Mouse (Mus musculus): ENCODE measurements around the gene Spsb4.
"Not testable (repeated sequence)": the region's sequence is repeated elsewhere in the genome, so short reads cannot be mapped to it uniquely, and the experiment has no call there.

Gene Spsb4

DNA sequence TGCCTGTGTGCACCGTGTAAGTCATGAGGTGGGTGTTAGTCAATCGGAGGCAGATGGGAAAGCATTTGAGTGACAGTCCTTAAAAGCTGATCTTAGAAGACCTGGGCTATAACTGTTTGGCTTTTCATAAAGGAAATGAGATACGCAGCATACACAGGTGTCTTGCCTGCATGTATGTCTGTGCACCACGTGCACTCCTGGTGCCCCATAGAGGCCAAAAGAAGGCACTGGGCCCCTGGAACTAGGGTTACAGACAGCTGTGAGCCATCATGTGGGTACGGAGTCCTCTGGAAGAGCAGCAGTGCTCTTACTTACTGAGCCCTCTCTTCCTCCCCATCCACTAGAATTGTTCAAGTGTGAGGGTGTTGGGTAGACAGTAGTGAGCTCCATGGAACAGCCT lies 70.1 kb downstream of the Spsb4 start:
- no peak for DNase-seq

- no peak for DNase-seq
Observed at GRCm38 (mm10) chr9:96947171-96947570, 71.5 kb downstream of the Spsb4 start.

- DNase-seq = no peak
Observed at GRCm38 (mm10) chr9:96944517-96944916, 74.1 kb downstream of the Spsb4 start.

DNA sequence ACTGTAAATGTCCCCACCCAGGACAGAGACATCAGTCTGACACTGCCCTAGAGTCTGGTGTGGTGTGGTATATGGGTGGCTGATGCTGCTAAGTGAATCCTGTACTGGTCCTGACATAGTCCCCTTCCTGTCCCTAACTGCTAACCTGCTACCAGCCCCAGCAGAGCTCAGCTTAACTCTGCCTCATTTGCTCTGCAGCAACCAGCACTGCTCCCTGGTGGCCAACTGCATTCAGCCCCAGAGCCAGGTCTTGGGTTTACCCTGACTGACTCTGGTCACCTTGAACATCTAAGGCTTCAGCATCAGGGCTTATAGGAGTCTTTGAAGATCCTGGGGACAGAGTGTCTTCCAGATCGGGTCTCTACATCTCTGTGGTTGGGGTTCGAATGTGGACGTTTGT lies 75.7 kb downstream of the Spsb4 start:
- no peak for DNase-seq

GRCm38 (mm10) chr9:96938887-96939286 lies 79.8 kb downstream of the Spsb4 start:
- DNase-seq = no peak

DNA sequence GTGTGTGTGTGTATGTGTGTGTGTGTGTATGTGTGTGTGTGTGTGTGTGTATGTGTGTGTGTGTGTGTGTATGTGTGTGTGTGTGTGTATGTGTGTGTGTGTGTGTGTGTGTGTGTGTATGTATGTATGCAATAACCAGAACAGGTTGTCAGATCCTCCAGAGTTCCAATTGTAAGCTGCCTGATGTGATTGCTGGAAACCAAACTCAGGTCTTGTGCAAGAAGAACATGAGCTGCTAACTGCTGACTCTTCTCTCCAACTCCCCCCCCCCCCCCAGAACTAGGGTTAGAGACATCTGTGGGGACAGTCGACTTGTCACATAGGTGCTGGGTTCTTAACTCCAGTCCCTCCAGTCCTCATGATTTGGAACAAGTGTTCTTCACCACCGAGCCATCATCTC lies 82.2 kb downstream of the Spsb4 start:
- DNase-seq = not testable (repeated sequence)

- DNase-seq = no peak
Observed at GRCm38 (mm10) chr9:96935556-96936300, 82.9 kb downstream of the Spsb4 start.

GRCm38 (mm10) chr9:96934816-96935215 lies 83.8 kb downstream of the Spsb4 start:
- no peak for DNase-seq

DNA sequence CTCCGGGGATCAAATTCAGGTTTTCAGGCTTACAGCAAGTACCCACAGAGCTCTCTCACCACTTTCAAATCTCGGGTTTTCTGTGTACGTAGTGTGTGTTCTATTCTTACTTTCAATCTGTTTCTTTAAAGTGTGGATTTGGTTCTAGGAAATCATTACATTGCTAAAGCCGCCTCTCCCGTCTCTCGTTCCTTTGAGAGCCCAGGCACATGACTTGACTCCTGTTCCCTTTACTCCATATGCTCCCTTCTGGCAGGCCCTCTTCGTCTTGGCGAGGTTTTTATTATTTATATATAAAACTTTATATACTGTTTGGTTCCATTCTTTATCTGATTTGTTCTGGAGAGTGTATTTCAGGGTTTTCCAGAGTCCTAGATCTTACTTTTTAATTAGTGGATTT lies 85.9 kb downstream of the Spsb4 start:
- no peak for DNase-seq

DNA sequence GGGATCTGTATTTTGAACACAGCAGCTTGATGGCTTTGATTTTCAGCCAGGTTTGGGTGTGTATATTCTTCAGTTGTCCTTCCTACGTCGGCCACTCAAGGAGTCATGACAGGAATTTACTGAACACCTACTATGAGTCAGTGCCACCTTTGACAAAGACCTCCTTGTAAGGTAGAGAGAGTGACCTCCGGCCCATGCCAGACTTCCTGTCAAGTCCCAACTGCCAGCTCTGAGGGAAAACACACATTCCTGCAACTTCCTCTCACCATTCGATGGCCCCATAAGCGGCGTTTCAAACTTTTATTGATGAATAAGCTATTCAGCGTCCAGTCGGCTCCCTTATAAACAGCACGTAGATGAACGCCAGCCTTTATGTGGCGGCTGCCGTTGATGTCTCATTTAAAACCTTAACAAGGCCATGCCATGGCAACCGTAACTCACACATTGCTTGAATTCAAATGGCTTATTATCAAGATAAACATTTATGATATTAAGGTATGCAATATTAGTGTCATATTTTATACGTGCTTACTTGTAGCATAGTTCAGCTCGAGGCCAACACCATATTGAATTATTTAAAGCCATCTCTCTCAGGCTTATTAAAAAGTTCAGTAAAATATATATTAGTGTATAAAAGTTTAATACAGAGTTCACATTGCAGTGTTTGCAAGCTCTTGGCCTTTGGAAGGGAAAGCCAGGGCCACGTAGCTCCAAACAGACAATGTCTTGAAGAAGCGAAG lies 94.9 kb downstream of the Spsb4 start:
- no peak for DNase-seq

DNA sequence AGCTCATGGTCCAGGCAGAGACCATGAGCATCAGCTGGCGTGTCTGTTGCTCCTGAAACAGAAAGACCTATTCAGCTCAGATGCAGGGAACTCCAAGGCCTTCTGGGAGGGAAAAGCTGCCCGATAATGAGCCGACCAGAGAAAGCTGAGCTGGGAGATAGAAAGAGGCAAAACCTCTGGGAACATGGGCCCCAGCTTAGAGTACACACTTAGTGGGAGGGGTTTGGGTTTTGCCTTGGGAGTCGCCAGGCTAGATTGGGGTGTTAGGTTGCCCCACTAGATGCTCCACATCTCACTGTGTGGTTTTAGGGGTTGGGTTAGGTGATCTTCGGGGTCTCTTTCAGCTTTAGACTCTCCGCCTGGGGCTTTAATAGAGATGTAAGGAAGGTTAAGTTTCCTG lies 95.5 kb downstream of the Spsb4 start:
- no peak for DNase-seq

DNA sequence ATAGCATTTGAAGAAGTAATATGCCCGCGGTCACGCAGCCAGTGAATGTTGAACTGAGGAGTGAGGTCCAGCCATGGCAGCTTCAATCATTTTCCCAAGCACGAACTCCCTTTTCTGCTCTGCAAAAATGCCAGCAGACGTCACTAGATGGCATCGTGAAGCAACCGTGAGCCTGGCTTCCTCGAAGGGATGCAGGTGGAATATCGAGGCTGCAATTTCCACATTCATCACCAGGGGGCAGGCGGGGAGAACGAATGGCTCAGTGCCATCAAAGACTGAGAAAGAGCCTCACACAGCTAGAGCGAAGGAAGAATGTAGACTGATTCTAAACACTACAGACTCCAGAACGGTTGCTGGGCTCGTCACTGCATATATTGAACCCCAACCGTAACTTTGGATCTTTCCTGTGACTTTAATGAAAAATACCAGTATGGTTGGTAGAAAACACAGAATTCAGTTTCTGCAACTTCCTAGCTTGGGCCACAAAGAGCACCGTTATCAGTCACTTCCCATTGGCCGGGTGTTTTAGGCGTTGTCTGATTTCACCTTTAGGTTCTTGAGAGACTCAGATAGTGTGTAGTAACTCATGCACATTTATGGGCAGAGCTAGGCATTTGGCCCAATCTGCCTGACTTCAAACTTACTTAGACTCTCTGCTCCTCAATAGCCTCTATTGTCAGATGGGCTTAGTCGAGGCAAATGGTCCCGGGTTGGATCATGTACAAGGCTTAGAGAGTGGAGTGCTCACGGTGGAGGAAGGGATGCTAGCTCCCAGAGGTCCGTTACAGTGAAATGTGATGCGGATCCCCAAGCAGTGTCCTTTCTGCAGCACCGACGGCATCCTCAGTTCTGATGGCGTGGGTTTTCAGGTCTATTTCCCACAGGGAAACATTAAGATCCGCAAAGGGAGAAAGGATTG lies 101.8 kb downstream of the Spsb4 start:
- peak; percentile 89 to 90 for DNase-seq

DNA sequence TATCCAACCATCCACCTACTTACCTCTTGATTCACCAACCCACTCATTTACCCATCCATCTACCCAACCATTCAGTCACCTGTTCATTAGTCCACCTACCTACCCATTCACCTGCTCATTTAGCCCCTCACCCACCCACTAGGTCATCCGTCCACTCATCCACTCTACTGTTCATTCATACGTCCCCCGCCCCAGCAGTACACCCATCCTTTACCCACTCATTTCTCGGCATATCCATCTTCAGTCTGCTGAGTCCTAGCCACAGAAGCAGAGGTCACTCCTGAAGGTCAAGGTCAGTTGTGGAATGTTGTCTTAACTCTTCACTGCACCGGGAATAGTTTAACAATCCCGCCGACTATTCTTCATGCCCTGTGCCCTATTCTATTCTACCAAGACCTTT lies 102.6 kb downstream of the Spsb4 start:
- DNase-seq = no peak

DNA sequence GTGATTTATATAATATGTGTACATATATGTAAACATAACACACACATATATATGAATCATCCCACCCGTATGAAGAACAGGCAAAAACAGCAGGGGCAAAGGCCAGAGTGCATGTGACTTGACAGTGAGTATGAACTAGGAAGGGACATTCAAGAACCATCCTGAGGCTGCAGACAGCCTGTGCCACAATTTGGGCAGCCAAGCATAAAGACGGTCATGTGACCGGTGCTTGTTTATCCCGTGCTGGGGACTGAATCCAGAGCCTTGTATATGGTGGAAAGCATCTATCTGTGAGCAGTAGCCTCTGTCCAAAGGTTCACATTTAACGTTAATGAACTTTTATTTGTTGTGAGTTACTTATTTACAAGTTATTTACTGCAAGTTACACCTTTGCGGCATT lies 103.8 kb downstream of the Spsb4 start:
- no peak for DNase-seq

DNA sequence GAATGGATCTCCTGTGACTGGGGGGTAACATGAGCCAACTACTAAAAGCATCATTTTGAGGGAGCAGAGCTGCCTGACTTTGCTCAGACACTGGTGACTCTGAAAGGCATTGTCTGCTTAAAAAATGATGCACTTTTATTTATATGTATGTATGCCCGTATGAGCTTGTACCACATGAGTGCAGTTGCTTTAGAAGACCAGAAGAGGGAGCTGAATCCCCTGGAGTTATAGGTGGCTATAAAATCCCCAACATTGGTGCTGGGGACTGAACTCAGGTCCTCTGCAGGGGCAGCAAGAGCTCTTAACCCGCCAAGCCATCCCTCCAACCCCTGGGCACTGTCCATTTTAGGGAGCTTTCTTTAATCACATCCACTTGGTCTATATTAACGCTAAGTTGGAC lies 104.6 kb downstream of the Spsb4 start:
- DNase-seq = no peak

- no peak for DNase-seq
Observed at GRCm38 (mm10) chr9:96909503-96909902, 109.1 kb downstream of the Spsb4 start.

DNA sequence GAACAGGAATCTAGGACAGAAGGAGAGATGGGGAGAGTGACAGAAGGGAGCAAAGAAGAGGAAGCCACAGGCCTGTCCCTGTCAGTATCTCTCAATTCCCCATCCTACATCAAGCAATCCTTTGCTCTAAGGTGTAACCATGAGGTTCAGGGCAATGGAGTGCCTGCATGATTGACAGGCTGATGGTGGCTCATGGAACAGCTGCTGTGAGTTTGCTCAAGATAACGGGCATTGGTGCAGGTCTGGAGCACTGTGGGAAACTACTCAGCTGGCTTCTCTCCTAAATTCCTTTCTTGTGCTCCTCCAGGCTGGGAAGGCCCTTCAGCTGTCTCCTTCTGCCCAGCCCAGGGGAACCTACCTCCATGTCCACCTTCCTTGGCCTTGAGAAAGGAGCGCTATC lies 109.9 kb downstream of the Spsb4 start:
- DNase-seq = no peak

- no peak for DNase-seq
Observed at GRCm38 (mm10) chr9:96904360-96905355, 114.0 kb downstream of the Spsb4 start.

DNA sequence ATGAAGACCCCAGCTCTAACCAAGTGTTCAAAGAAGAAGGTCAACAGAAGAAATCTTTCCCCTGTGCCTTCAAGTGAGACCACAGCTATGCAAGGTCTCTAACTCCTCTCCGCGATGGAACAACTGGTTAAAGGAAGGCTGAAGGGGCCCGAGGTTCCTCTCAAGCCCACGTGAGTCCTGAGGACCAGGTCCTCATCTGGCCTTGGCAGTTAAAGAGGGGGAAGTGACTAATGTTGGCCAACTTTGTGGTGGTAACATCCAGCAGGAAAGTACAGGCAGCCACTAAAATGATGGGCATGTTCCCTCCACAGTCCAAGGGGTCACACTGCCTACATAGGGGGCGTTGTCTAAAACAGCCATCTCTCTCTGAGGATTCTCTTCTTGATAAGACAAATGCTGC lies 118.9 kb downstream of the Spsb4 start:
- no peak for DNase-seq

DNA sequence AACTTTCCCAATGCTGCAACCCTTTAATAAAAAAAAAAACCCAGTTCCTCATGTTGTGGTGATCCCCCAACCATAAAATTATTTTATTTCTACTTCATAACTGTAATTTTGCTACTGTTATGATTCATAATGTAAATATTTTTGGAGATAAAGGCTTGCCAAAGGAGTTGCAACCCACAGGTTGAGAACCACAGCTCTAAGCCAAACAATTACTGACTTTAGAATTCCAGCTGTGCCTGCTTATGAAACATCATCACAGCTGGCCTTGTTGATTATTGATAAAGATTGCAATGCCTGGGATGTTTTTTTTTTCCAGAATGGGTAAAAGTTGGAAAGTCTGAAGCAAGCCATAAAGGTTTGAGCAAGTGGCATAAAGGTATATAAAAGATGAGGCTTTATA lies 119.6 kb downstream of the Spsb4 start:
- no peak for DNase-seq

DNA sequence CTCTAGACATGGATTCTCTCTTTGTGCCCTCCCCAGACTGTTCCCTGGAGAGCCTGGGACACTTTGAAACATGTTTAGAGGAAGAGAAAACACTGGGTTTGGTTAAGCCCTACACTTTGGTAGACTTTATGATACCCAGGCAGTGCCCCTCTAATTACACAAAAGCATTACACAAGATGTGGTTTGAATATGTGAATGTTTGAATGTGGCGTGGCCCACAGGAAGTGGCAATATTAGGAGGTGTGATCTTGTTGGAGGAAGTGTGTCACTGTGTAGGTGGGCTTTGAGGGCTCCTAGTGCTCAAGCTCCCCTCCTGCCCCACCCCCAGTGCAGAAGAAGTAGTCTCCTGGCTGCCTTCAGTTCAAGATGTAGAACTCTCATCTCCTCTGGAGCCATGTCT lies 122.0 kb downstream of the Spsb4 start:
- DNase-seq = no peak

GRCm38 (mm10) chr9:96893582-96893981 lies 125.1 kb downstream of the Spsb4 start:
- peak in 1 of 2 experiments; percentile 23 for DNase-seq
